Mouse (Mus musculus): ENCODE data around the gene Macf1. TPM values are rescaled to one million over a fixed set of nuclear protein-coding genes. Genes with fewer than 3 reads are reported as not detected.

Macf1 gene
- polyA plus RNA-seq, 1 experiment from 2014 or later = 41.2 TPM

DNA sequence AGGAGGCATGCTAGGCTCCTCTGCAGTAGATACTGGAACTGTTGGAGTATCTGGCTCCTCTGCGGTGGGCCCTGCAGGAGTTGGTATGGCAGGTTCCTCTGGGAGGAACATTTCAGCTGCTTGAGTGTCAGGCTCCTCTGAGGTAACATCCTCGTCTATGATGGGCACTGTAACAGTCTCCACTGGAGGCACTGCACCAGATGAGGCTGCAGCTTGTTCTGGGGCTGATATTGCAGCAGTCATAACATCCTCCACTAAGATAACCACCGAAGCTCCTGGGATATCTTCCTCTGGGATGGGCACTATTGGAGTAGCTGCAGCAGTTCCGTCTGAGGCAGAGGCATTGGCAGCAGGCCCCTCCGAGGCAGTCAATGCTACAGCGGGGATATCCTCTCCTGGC lies 276.4 kb downstream of the Macf1 start:
- 73% methylated on average over 6 of the region's 6 CpGs for WGBS
- Histone ChIP-seq H3K9ac (no peak overlapping the region), H3K9me3 (replicated peaks) (no peaks in the 10 kb centered on the region), H3K27me3 (no peaks in the 10 kb centered on the region), H3K4me3 (replicated peaks) (peak overlapping the region; percentile 14; the same call in 1 of the 2 replicates), H3K36me3 (peaks cover 26% of the 10 kb centered on the region), H3K4me2 (peak overlapping the region; percentile 31), H3K27ac (no peak overlapping the region; the same call in 1 of the 2 replicates), H3K4me1 (peaks cover 74% of the 10 kb centered on the region)
- no peak for ATAC-seq (replicated peaks; ENCODE audit: low FRiP score)

GRCm38 (mm10) chr4:123404056-123404455 lies 280.1 kb downstream of the Macf1 start:
- H3K4me1 ChIP-seq = peaks cover 49% of the 10 kb centered on the region
- no peak for ATAC-seq (replicated peaks; ENCODE audit: low FRiP score)
- H3K4me2 ChIP-seq = no peak overlapping the region
- WGBS = 62% methylated on average over 1 of the region's 1 CpGs
- no peak overlapping the region for H3K9ac ChIP-seq
- H3K27me3 ChIP-seq = no peaks in the 10 kb centered on the region
- H3K9me3 ChIP-seq (replicated peaks) = no peaks in the 10 kb centered on the region
- H3K27ac ChIP-seq = no peak overlapping the region
- no peak overlapping the region for H3K4me3 ChIP-seq (replicated peaks)
- peaks cover 41% of the 10 kb centered on the region for H3K36me3 ChIP-seq

GRCm38 (mm10) chr4:123402244-123402643 lies 281.9 kb downstream of the Macf1 start:
- Histone ChIP-seq H3K9me3 (replicated peaks) (no peaks in the 10 kb centered on the region), H3K4me1 (peaks cover 31% of the 10 kb centered on the region), H3K9ac (no peak overlapping the region), H3K27me3 (no peaks in the 10 kb centered on the region), H3K4me3 (replicated peaks) (no peak overlapping the region), H3K36me3 (peaks cover 41% of the 10 kb centered on the region), H3K4me2 (no peak overlapping the region), H3K27ac (no peak overlapping the region)
- 73% methylated on average over 1 of the region's 1 CpGs for whole genome bisulfite sequencing
- ATAC-seq (replicated peaks; ENCODE audit: low FRiP score) = no peak

GRCm38 (mm10) chr4:123401265-123401664 lies 282.9 kb downstream of the Macf1 start:
- Histone ChIP-seq H3K4me3 (replicated peaks) (no peak overlapping the region), H3K27ac (no peak overlapping the region), H3K9me3 (replicated peaks) (no peaks in the 10 kb centered on the region), H3K27me3 (no peaks in the 10 kb centered on the region), H3K36me3 (peaks cover 50% of the 10 kb centered on the region), H3K4me1 (peaks cover 23% of the 10 kb centered on the region), H3K4me2 (no peak overlapping the region), H3K9ac (no peak overlapping the region)
- WGBS = 78% methylated on average over 3 of the region's 3 CpGs
- ATAC-seq (replicated peaks; ENCODE audit: low FRiP score) = no peak

GRCm38 (mm10) chr4:123397643-123398434 lies 286.3 kb downstream of the Macf1 start:
- Histone ChIP-seq H3K4me1 (peaks cover 2% of the 10 kb centered on the region; the same call in 1 of the 2 replicates), H3K27ac (no peak overlapping the region), H3K4me3 (replicated peaks) (no peak overlapping the region), H3K36me3 (peaks cover 79% of the 10 kb centered on the region), H3K9me3 (replicated peaks) (no peaks in the 10 kb centered on the region), H3K27me3 (no peaks in the 10 kb centered on the region), H3K4me2 (no peak overlapping the region), H3K9ac (no peak overlapping the region)
- ATAC-seq (replicated peaks; ENCODE audit: low FRiP score) = no peak
- WGBS = 54% methylated on average over 5 of the region's 5 CpGs

DNA sequence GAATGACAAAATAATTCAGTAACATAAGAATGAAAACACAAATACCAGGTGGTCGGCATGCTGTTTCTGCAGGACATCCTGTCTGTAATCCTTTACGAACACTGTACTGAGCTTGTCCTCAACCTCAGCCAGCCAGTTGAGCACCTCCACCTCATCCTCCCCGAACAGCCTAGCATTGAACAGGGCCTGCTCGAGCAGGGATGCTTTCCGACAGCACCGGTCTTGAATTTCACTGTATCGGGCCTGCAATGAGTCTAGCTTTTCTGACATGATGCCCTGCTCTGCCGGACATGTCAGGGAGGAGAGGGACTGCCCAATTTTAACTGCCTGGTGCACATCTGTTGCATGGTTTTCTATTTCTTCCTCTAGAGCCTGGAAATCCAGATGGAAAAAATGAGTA lies 287.1 kb downstream of the Macf1 start:
- no peak overlapping the region for H3K9ac ChIP-seq
- peaks cover 87% of the 10 kb centered on the region for H3K36me3 ChIP-seq
- H3K4me2 ChIP-seq = no peak overlapping the region

DNA sequence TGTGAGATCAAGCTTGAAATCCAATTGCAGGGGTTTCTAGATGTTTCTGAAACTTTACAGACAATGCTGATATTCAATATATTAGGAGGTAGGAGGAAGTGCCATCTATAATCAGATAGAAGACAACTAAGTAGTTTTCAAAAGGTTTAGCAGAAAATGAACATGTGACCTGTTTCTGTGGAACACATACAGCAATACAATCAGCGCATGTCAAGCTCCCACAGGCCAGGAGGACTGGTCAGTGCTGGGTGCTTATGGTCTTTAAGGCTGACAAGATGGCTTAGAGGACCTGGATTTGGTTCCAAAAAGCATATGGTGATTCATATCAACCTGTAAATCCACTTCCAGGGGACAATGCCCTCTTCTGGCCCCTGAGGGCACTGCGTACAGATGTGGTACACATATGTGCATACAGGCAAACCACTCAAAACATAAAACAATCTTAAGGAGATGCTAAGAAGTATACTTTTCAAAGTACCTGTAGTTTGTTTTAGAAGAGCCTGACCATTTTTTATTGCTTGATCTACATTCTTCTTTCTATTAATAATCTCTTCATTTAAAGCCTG lies 288.6 kb downstream of the Macf1 start:
- Histone ChIP-seq H3K4me1 (no peaks in the 10 kb centered on the region), H3K27ac (no peak overlapping the region), H3K4me3 (replicated peaks) (no peak overlapping the region), H3K9ac (no peak overlapping the region), H3K27me3 (no peaks in the 10 kb centered on the region), H3K36me3 (peaks cover 89% of the 10 kb centered on the region), H3K9me3 (replicated peaks) (no peaks in the 10 kb centered on the region), H3K4me2 (no peak overlapping the region)
- WGBS = 96% methylated on average over 2 of the region's 2 CpGs
- ATAC-seq (replicated peaks; ENCODE audit: low FRiP score) = no peak

More for the DNA sequence above, 287.1 kb downstream of the Macf1 start:
- no peak overlapping the region for H3K4me3 ChIP-seq (replicated peaks)
- no peak overlapping the region for H3K27ac ChIP-seq
- H3K4me1 ChIP-seq = no peaks in the 10 kb centered on the region
- WGBS = 66% methylated on average over 8 of the region's 8 CpGs
- no peak; the same call in 1 of the 2 replicates for ATAC-seq (replicated peaks; ENCODE audit: low FRiP score)
- H3K27me3 ChIP-seq = no peaks in the 10 kb centered on the region
- no peaks in the 10 kb centered on the region for H3K9me3 ChIP-seq (replicated peaks)

GRCm38 (mm10) chr4:123394878-123395277 lies 289.3 kb downstream of the Macf1 start:
- ATAC-seq (replicated peaks; ENCODE audit: low FRiP score) = no peak
- Histone ChIP-seq H3K4me3 (replicated peaks) (no peak overlapping the region), H3K4me2 (no peak overlapping the region), H3K27ac (no peak overlapping the region), H3K4me1 (no peaks in the 10 kb centered on the region), H3K27me3 (no peaks in the 10 kb centered on the region), H3K9ac (no peak overlapping the region), H3K36me3 (peaks cover 91% of the 10 kb centered on the region), H3K9me3 (replicated peaks) (no peaks in the 10 kb centered on the region)
- 94% methylated on average over 5 of the region's 5 CpGs for WGBS

GRCm38 (mm10) chr4:123394269-123394668 lies 289.9 kb downstream of the Macf1 start:
- ATAC-seq (replicated peaks; ENCODE audit: low FRiP score) = no peak
- no peak overlapping the region for H3K4me3 ChIP-seq (replicated peaks)
- H3K27me3 ChIP-seq = no peaks in the 10 kb centered on the region
- no peaks in the 10 kb centered on the region for H3K4me1 ChIP-seq
- H3K27ac ChIP-seq = no peak overlapping the region
- H3K9me3 ChIP-seq (replicated peaks) = no peaks in the 10 kb centered on the region
- 98% methylated on average over 1 of the region's 1 CpGs for WGBS
- H3K4me2 ChIP-seq = no peak overlapping the region
- no peak overlapping the region for H3K9ac ChIP-seq
- peaks cover 92% of the 10 kb centered on the region for H3K36me3 ChIP-seq

GRCm38 (mm10) chr4:123393004-123393403 lies 291.2 kb downstream of the Macf1 start:
- Histone ChIP-seq H3K9ac (no peak overlapping the region), H3K9me3 (replicated peaks) (no peaks in the 10 kb centered on the region), H3K4me2 (no peak overlapping the region), H3K4me3 (replicated peaks) (no peak overlapping the region), H3K27me3 (no peaks in the 10 kb centered on the region), H3K36me3 (peaks cover 96% of the 10 kb centered on the region), H3K27ac (no peak overlapping the region), H3K4me1 (no peaks in the 10 kb centered on the region)
- 85% methylated on average over 3 of the region's 3 CpGs for WGBS
- ATAC-seq (replicated peaks; ENCODE audit: low FRiP score) = no peak

DNA sequence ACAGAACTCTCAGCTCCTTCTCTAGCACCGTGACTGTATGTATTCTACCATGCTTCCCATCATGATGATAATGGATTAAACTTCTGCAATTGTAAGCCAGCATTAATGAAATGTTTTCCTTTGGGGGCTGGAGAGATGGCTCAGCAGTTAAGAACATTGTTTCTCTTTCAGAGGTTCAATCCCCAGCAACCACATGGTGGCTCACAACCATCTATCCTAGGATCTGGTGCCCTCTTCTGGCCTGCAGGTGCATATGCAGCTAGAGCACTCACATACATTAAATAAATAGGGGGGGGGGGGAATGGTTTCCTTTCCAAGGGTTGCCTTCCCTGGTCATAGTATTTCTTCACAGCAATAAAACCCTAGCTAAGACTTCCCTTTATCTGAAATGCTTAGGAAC lies 292.0 kb downstream of the Macf1 start:
- H3K4me1 ChIP-seq = no peaks in the 10 kb centered on the region
- H3K9ac ChIP-seq = no peak overlapping the region
- H3K4me3 ChIP-seq (replicated peaks) = no peak overlapping the region
- ATAC-seq (replicated peaks; ENCODE audit: low FRiP score) = no peak
- no peaks in the 10 kb centered on the region for H3K27me3 ChIP-seq
- WGBS = 97% methylated on average over 1 of the region's 1 CpGs
- H3K36me3 ChIP-seq = peaks cover 96% of the 10 kb centered on the region
- H3K4me2 ChIP-seq = no peak overlapping the region
- no peaks in the 10 kb centered on the region for H3K9me3 ChIP-seq (replicated peaks)
- H3K27ac ChIP-seq = no peak overlapping the region

DNA sequence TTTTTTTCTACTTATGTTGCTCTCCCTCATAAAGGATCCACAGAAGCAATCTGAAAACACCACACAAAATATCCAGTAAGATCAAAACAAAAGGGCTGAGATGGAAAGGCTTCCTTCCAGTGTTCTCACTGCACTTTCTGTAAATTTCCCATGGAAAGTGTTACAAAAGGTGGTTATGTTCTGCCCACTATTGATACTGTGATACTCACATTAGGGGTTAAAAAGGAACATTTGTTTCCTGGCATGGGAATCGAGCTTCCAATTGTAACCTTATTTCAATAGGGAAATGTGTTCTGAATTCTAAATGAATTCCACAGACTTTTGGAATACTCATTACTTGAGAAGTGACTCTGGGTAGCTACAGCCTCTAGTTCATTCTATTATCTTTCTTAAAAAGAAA lies 299.1 kb downstream of the Macf1 start:
- WGBS = 70% methylated on average over 1 of the region's 1 CpGs
- no peak overlapping the region for H3K4me2 ChIP-seq
- no peaks in the 10 kb centered on the region for H3K9me3 ChIP-seq (replicated peaks)
- ATAC-seq (replicated peaks; ENCODE audit: low FRiP score) = no peak
- H3K36me3 ChIP-seq = peaks cover 96% of the 10 kb centered on the region
- H3K4me1 ChIP-seq = no peaks in the 10 kb centered on the region
- no peak overlapping the region for H3K4me3 ChIP-seq (replicated peaks)
- no peaks in the 10 kb centered on the region for H3K27me3 ChIP-seq
- H3K9ac ChIP-seq = no peak overlapping the region
- no peak overlapping the region for H3K27ac ChIP-seq

Data from kidney, embryonic 15.5 days (tissue).